Mouse (Mus musculus) right cerebral cortex, postnatal 10 days (tissue): Measurements from ENCODE around the gene Pmepa1.

ENCODE experiments used
- DNase-seq, 2 experiments: peaks; one replicate each; pipeline ENCODE4 v3.0.0; 2021; ENCODE audit warnings: low spot score in 2 of 2

Pmepa1 gene

GRCm38 (mm10) chr2:173276859-173277258, 526 bp upstream of the Pmepa1 start:
- DNase-seq, result peak in 1 of 2 experiments; percentile 54

- DNase-seq, result peak in 1 of 2 experiments; percentile 66
Observed at GRCm38 (mm10) chr2:173275343-173276201, 761 bp downstream of the Pmepa1 start.

GRCm38 (mm10) chr2:173274428-173275342, 1.6 kb downstream of the Pmepa1 start:
- no peak for DNase-seq

- no peak for DNase-seq
Observed at GRCm38 (mm10) chr2:173273885-173274284, 2.4 kb downstream of the Pmepa1 start.

GRCm38 (mm10) chr2:173272354-173272900, 3.9 kb downstream of the Pmepa1 start:
- DNase-seq, result no peak

- no peak for DNase-seq
Observed at GRCm38 (mm10) chr2:173271541-173271940, 4.8 kb downstream of the Pmepa1 start.

- DNase-seq, result no peak
Observed at GRCm38 (mm10) chr2:173270601-173271248, 5.6 kb downstream of the Pmepa1 start.

- DNase-seq, result no peak
Observed at GRCm38 (mm10) chr2:173270196-173270595, 6.1 kb downstream of the Pmepa1 start.

- no peak for DNase-seq
Observed at GRCm38 (mm10) chr2:173267562-173267961, 8.8 kb downstream of the Pmepa1 start.

- DNase-seq, result no peak
Observed at GRCm38 (mm10) chr2:173266349-173267112, 9.8 kb downstream of the Pmepa1 start.

- no peak for DNase-seq
Observed at GRCm38 (mm10) chr2:173265468-173266265, 10.7 kb downstream of the Pmepa1 start.

- peak; percentile 65 to 74 for DNase-seq
Observed at GRCm38 (mm10) chr2:173264467-173265128, 11.7 kb downstream of the Pmepa1 start.

GRCm38 (mm10) chr2:173263636-173264330, 12.6 kb downstream of the Pmepa1 start:
- DNase-seq, result no peak

- DNase-seq, result peak in 1 of 2 experiments; percentile 70
Observed at GRCm38 (mm10) chr2:173261497-173261896, 14.8 kb downstream of the Pmepa1 start.

GRCm38 (mm10) chr2:173258459-173259091, 17.8 kb downstream of the Pmepa1 start:
- DNase-seq, result no peak

- peak; percentile 92 to 93 for DNase-seq
Observed at GRCm38 (mm10) chr2:173257610-173258009, 18.7 kb downstream of the Pmepa1 start.

- DNase-seq, result no peak
Observed at GRCm38 (mm10) chr2:173256552-173256949, 19.8 kb downstream of the Pmepa1 start.

- DNase-seq, result no peak
Observed at GRCm38 (mm10) chr2:173255810-173256551, 20.4 kb downstream of the Pmepa1 start.
